Mouse (Mus musculus): Measurements from ENCODE around the gene Il1rl1. TPM values are rescaled to one million over a fixed set of nuclear protein-coding genes. Genes with fewer than 3 reads are reported as not detected.

The Il1rl1 gene
- polyA plus RNA-seq, 1 experiment from 2014 or later, result 1.4 TPM

- Histone ChIP-seq H3K36me3 (replicated peaks; ENCODE audit: insufficient read depth, low read length) (no peaks in the 10 kb centered on the region), H3K27me3 (ENCODE audit: insufficient read depth, low read length) (no peaks in the 10 kb centered on the region), H3K27ac (ENCODE audit: low read depth) (no peak overlapping the region), H3K4me3 (ENCODE audit: low read depth, low read length) (peak overlapping the region; percentile 39), H3K9ac (replicated peaks) (peak overlapping the region; percentile 47; the same call in 1 of the 2 replicates), H3K4me2 (ENCODE audit: low read depth, low read length) (peak overlapping the region; percentile 62), H3K9me3 (ENCODE audit: low read length) (no peaks in the 10 kb centered on the region), H3K4me1 (ENCODE audit: insufficient read depth) (0 out of 2 replicates have a peak, but pooled peaks cover 3% of the 10 kb centered on the region)
- no peak for DNase-seq
- ATAC-seq, result no peak
- TF ChIP-seq CTCF (IDR thresholded peaks at IDR 0.05; ENCODE audit: low read depth), result no peak
- WGBS (ENCODE audit: insufficient replicate concordance), result 48% methylated on average over 4 of the region's 4 CpGs
Observed at GRCm38 (mm10) chr1:40430143-40430834, 919 bp downstream of the Il1rl1 start.

GRCm38 (mm10) chr1:40432169-40432568, 2.8 kb downstream of the Il1rl1 start:
- Histone ChIP-seq H3K27me3 (ENCODE audit: insufficient read depth, low read length) (no peaks in the 10 kb centered on the region), H3K4me2 (ENCODE audit: low read depth, low read length) (peak overlapping the region; percentile 62), H3K36me3 (replicated peaks; ENCODE audit: insufficient read depth, low read length) (no peaks in the 10 kb centered on the region), H3K9ac (replicated peaks) (0 out of 2 replicates have a peak overlapping the region, but pooled peaks have one; percentile 17), H3K4me3 (ENCODE audit: low read depth, low read length) (0 out of 2 replicates have a peak overlapping the region, but pooled peaks have one; percentile 39), H3K4me1 (ENCODE audit: insufficient read depth) (0 out of 2 replicates have a peak, but pooled peaks cover 3% of the 10 kb centered on the region), H3K27ac (ENCODE audit: low read depth) (no peak overlapping the region), H3K9me3 (ENCODE audit: low read length) (no peaks in the 10 kb centered on the region)
- 64% methylated on average over 2 of the region's 2 CpGs for WGBS (ENCODE audit: insufficient replicate concordance)
- TF ChIP-seq EP300 (IDR thresholded peaks at IDR 0.05; ENCODE audit: low read depth) (no peak), CTCF (IDR thresholded peaks at IDR 0.05; ENCODE audit: low read depth) (no peak)
- no peak for ATAC-seq
- no peak for DNase-seq

GRCm38 (mm10) chr1:40435936-40436335, 6.6 kb downstream of the Il1rl1 start:
- DNase-seq (no peak), ATAC-seq (no peak)
- no peaks in the 10 kb centered on the region for H3K27me3 ChIP-seq (ENCODE audit: insufficient read depth, low read length)
- H3K36me3 ChIP-seq (replicated peaks; ENCODE audit: insufficient read depth, low read length), result no peaks in the 10 kb centered on the region
- no peak overlapping the region for H3K4me3 ChIP-seq (ENCODE audit: low read depth, low read length)
- H3K4me2 ChIP-seq (ENCODE audit: low read depth, low read length), result no peak overlapping the region
- H3K27ac ChIP-seq (ENCODE audit: low read depth), result no peak overlapping the region
- WGBS (ENCODE audit: insufficient replicate concordance), result 81% methylated on average over 3 of the region's 3 CpGs
- H3K9ac ChIP-seq (replicated peaks), result no peak overlapping the region
- no peaks in the 10 kb centered on the region for H3K4me1 ChIP-seq (ENCODE audit: insufficient read depth)
- H3K9me3 ChIP-seq (ENCODE audit: low read length), result no peaks in the 10 kb centered on the region
- TF ChIP-seq CTCF (IDR thresholded peaks at IDR 0.05; ENCODE audit: low read depth) (no peak), EP300 (IDR thresholded peaks at IDR 0.05; ENCODE audit: low read depth) (no peak)

DNA sequence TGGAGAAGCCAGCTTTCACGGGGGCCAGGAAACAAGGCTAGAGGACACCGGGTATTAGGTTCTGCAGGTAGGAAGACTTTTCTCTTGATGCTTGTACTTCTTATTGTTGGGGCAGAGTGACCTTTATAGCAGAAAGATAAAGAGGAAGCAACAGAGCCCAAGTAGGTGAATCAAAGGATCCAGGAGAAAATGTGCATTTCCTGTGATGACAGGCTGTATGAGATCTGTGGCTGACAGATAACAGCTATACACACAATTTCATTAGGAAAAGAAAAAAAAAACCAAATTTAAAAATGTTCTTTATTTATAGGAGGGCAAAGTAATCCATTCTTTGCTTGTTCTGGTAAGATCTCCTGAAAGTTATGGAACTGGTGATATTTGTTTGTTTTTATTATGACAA, 8.0 kb downstream of the Il1rl1 start:
- TF ChIP-seq CTCF (IDR thresholded peaks at IDR 0.05; ENCODE audit: low read depth) (no peak), EP300 (IDR thresholded peaks at IDR 0.05; ENCODE audit: low read depth) (0 out of 2 replicates have a peak, but pooled peaks have one; percentile 27)
- Histone ChIP-seq H3K27ac (ENCODE audit: low read depth) (no peak overlapping the region), H3K4me2 (ENCODE audit: low read depth, low read length) (no peak overlapping the region), H3K4me1 (ENCODE audit: insufficient read depth) (no peaks in the 10 kb centered on the region), H3K27me3 (ENCODE audit: insufficient read depth, low read length) (no peaks in the 10 kb centered on the region), H3K4me3 (ENCODE audit: low read depth, low read length) (no peak overlapping the region), H3K36me3 (replicated peaks; ENCODE audit: insufficient read depth, low read length) (no peaks in the 10 kb centered on the region), H3K9ac (replicated peaks) (no peak overlapping the region), H3K9me3 (ENCODE audit: low read length) (no peaks in the 10 kb centered on the region)
- no peak for DNase-seq
- WGBS (ENCODE audit: insufficient replicate concordance), result 66% methylated on average over 2 of the region's 2 CpGs
- ATAC-seq, result no peak

DNA sequence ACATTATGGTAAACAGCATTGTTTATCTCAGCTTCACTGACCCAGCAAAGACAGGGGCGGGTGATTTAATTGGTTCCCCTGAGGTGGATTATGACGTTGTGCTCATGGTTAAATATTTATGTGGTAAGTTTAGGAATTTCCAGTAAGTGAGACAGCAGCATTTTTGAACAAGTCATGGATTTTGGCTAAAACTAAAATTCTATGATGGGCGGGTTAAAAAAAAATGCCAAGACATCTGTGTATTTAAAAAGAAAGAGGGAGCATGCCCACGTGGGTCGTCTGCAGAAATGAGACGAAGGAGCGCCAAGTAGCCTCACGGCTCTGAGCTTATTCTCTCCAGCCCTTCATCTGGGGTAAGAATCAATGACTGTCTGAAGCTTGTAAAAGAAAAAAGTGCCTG, 10.1 kb downstream of the Il1rl1 start:
- DNase-seq (no peak), ATAC-seq (no peak)
- Histone ChIP-seq H3K4me3 (ENCODE audit: low read depth, low read length) (no peak overlapping the region), H3K4me2 (ENCODE audit: low read depth, low read length) (no peak overlapping the region), H3K27ac (ENCODE audit: low read depth) (no peak overlapping the region), H3K9ac (replicated peaks) (no peak overlapping the region), H3K27me3 (ENCODE audit: insufficient read depth, low read length) (no peaks in the 10 kb centered on the region), H3K36me3 (replicated peaks; ENCODE audit: insufficient read depth, low read length) (no peaks in the 10 kb centered on the region), H3K9me3 (ENCODE audit: low read length) (no peaks in the 10 kb centered on the region), H3K4me1 (ENCODE audit: insufficient read depth) (no peaks in the 10 kb centered on the region)
- WGBS (ENCODE audit: insufficient replicate concordance), result 80% methylated on average over 8 of the region's 8 CpGs
- TF ChIP-seq EP300 (IDR thresholded peaks at IDR 0.05; ENCODE audit: low read depth), result no peak
- TF ChIP-seq CTCF (IDR thresholded peaks at IDR 0.05; ENCODE audit: low read depth), result no peak

GRCm38 (mm10) chr1:40444800-40445199, 15.4 kb downstream of the Il1rl1 start:
- DNase-seq, result no peak
- H3K4me1 ChIP-seq (ENCODE audit: insufficient read depth), result no peaks in the 10 kb centered on the region
- H3K27me3 ChIP-seq (ENCODE audit: insufficient read depth, low read length), result no peaks in the 10 kb centered on the region
- H3K9me3 ChIP-seq (ENCODE audit: low read length), result no peaks in the 10 kb centered on the region
- WGBS (ENCODE audit: insufficient replicate concordance), result 76% methylated on average over 3 of the region's 3 CpGs
- no peak overlapping the region for H3K4me2 ChIP-seq (ENCODE audit: low read depth, low read length)
- H3K9ac ChIP-seq (replicated peaks), result no peak overlapping the region
- no peaks in the 10 kb centered on the region for H3K36me3 ChIP-seq (replicated peaks; ENCODE audit: insufficient read depth, low read length)
- no peak overlapping the region for H3K27ac ChIP-seq (ENCODE audit: low read depth)
- no peak overlapping the region for H3K4me3 ChIP-seq (ENCODE audit: low read depth, low read length)
- no peak for ATAC-seq
- TF ChIP-seq CTCF (IDR thresholded peaks at IDR 0.05; ENCODE audit: low read depth) (no peak), EP300 (IDR thresholded peaks at IDR 0.05; ENCODE audit: low read depth) (no peak)
